Mouse (Mus musculus): Measurements from ENCODE around the gene Krt86. TPM values are rescaled to one million over a fixed set of nuclear protein-coding genes. Genes with fewer than 3 reads are reported as not detected.

Gene Krt86
- polyA plus RNA-seq, 1 experiment, result not detected

GRCm38 (mm10) chr15:101453093-101453736, 20.1 kb upstream of the Krt86 start:
- Histone ChIP-seq H3K27me3 (replicated peaks; ENCODE audit: control insufficient read depth, insufficient read depth, low read length) (no peaks in the 10 kb centered on the region), H3K4me3 (ENCODE audit: insufficient read depth, low read depth, low read length) (no peak overlapping the region), H3K27ac (ENCODE audit: insufficient read depth, low read depth, low read length) (no peak overlapping the region), H3K4me1 (ENCODE audit: control insufficient read depth, insufficient read depth, low read length) (no peaks in the 10 kb centered on the region), H3K36me3 (ENCODE audit: control insufficient read depth, insufficient read depth, low read length) (no peaks in the 10 kb centered on the region)
- TF ChIP-seq POLR2A (IDR thresholded peaks at IDR 0.05; ENCODE audit: low read depth, low read length), result no peak
- TF ChIP-seq CTCF (conservative IDR thresholded peaks at IDR 0.05; ENCODE audit: insufficient read depth, insufficient read length, low read depth, low read length), result peak; percentile 66
- peak; percentile 74 for DNase-seq
- WGBS, result 11% methylated on average over 13 of the region's 13 CpGs

- Histone ChIP-seq H3K36me3 (ENCODE audit: control insufficient read depth, insufficient read depth, low read length) (no peaks in the 10 kb centered on the region), H3K4me1 (ENCODE audit: control insufficient read depth, insufficient read depth, low read length) (no peaks in the 10 kb centered on the region), H3K27me3 (replicated peaks; ENCODE audit: control insufficient read depth, insufficient read depth, low read length) (no peaks in the 10 kb centered on the region), H3K4me3 (ENCODE audit: insufficient read depth, low read depth, low read length) (no peak overlapping the region), H3K27ac (ENCODE audit: insufficient read depth, low read depth, low read length) (no peak overlapping the region)
- DNase-seq, result no peak
- TF ChIP-seq CTCF (conservative IDR thresholded peaks at IDR 0.05; ENCODE audit: insufficient read depth, insufficient read length, low read depth, low read length), result no peak
- TF ChIP-seq POLR2A (IDR thresholded peaks at IDR 0.05; ENCODE audit: low read depth, low read length), result no peak
- 84% methylated on average over 8 of the region's 8 CpGs for WGBS
Measured at GRCm38 (mm10) chr15:101454774-101455173, 18.5 kb upstream of the Krt86 start.

GRCm38 (mm10) chr15:101455292-101455691, 18.0 kb upstream of the Krt86 start:
- Histone ChIP-seq H3K36me3 (ENCODE audit: control insufficient read depth, insufficient read depth, low read length) (no peaks in the 10 kb centered on the region), H3K27ac (ENCODE audit: insufficient read depth, low read depth, low read length) (no peak overlapping the region), H3K4me3 (ENCODE audit: insufficient read depth, low read depth, low read length) (no peak overlapping the region), H3K27me3 (replicated peaks; ENCODE audit: control insufficient read depth, insufficient read depth, low read length) (no peaks in the 10 kb centered on the region), H3K4me1 (ENCODE audit: control insufficient read depth, insufficient read depth, low read length) (no peaks in the 10 kb centered on the region)
- TF ChIP-seq POLR2A (IDR thresholded peaks at IDR 0.05; ENCODE audit: low read depth, low read length) (no peak), CTCF (conservative IDR thresholded peaks at IDR 0.05; ENCODE audit: insufficient read depth, insufficient read length, low read depth, low read length) (no peak)
- WGBS, result 58% methylated on average over 2 of the region's 2 CpGs
- DNase-seq, result peak; percentile 42

- 93% methylated on average over 6 of the region's 6 CpGs for WGBS
- no peaks in the 10 kb centered on the region for H3K27me3 ChIP-seq (replicated peaks; ENCODE audit: control insufficient read depth, insufficient read depth, low read length)
- no peak for TF ChIP-seq CTCF (conservative IDR thresholded peaks at IDR 0.05; ENCODE audit: insufficient read depth, insufficient read length, low read depth, low read length)
- no peak for TF ChIP-seq POLR2A (IDR thresholded peaks at IDR 0.05; ENCODE audit: low read depth, low read length)
- no peak for DNase-seq
- H3K4me1 ChIP-seq (ENCODE audit: control insufficient read depth, insufficient read depth, low read length), result no peaks in the 10 kb centered on the region
- no peak overlapping the region for H3K4me3 ChIP-seq (ENCODE audit: insufficient read depth, low read depth, low read length)
- H3K27ac ChIP-seq (ENCODE audit: insufficient read depth, low read depth, low read length), result no peak overlapping the region
- no peaks in the 10 kb centered on the region for H3K36me3 ChIP-seq (ENCODE audit: control insufficient read depth, insufficient read depth, low read length)
Measured at GRCm38 (mm10) chr15:101455891-101456290, 17.4 kb upstream of the Krt86 start.

GRCm38 (mm10) chr15:101458361-101458930, 14.8 kb upstream of the Krt86 start:
- Histone ChIP-seq H3K36me3 (ENCODE audit: control insufficient read depth, insufficient read depth, low read length) (no peaks in the 10 kb centered on the region), H3K4me1 (ENCODE audit: control insufficient read depth, insufficient read depth, low read length) (no peaks in the 10 kb centered on the region), H3K27ac (ENCODE audit: insufficient read depth, low read depth, low read length) (no peak overlapping the region), H3K27me3 (replicated peaks; ENCODE audit: control insufficient read depth, insufficient read depth, low read length) (no peaks in the 10 kb centered on the region), H3K4me3 (ENCODE audit: insufficient read depth, low read depth, low read length) (no peak overlapping the region)
- DNase-seq, result peak; percentile 47
- TF ChIP-seq CTCF (conservative IDR thresholded peaks at IDR 0.05; ENCODE audit: insufficient read depth, insufficient read length, low read depth, low read length), result no peak
- no peak for TF ChIP-seq POLR2A (IDR thresholded peaks at IDR 0.05; ENCODE audit: low read depth, low read length)
- 43% methylated on average over 16 of the region's 16 CpGs for WGBS

GRCm38 (mm10) chr15:101459283-101459682, 14.0 kb upstream of the Krt86 start:
- Histone ChIP-seq H3K27me3 (replicated peaks; ENCODE audit: control insufficient read depth, insufficient read depth, low read length) (no peaks in the 10 kb centered on the region), H3K4me1 (ENCODE audit: control insufficient read depth, insufficient read depth, low read length) (no peaks in the 10 kb centered on the region), H3K27ac (ENCODE audit: insufficient read depth, low read depth, low read length) (no peak overlapping the region), H3K36me3 (ENCODE audit: control insufficient read depth, insufficient read depth, low read length) (no peaks in the 10 kb centered on the region), H3K4me3 (ENCODE audit: insufficient read depth, low read depth, low read length) (no peak overlapping the region)
- WGBS, result 75% methylated on average over 14 of the region's 14 CpGs
- TF ChIP-seq CTCF (conservative IDR thresholded peaks at IDR 0.05; ENCODE audit: insufficient read depth, insufficient read length, low read depth, low read length) (no peak), POLR2A (IDR thresholded peaks at IDR 0.05; ENCODE audit: low read depth, low read length) (no peak)
- DNase-seq, result no peak

GRCm38 (mm10) chr15:101463651-101464050, 9.6 kb upstream of the Krt86 start, which contains the start of gene Krt81:
Gene Krt81, minus strand, starts transcription at chr15:101463751.
- Histone ChIP-seq H3K27ac (ENCODE audit: insufficient read depth, low read depth, low read length) (no peak within 1 kb of the TSS), H3K4me3 (ENCODE audit: insufficient read depth, low read depth, low read length) (no peak within 1 kb of the TSS), H3K27me3 (replicated peaks; ENCODE audit: control insufficient read depth, insufficient read depth, low read length) (no peaks in the 10 kb centered on the region), H3K4me1 (ENCODE audit: control insufficient read depth, insufficient read depth, low read length) (no peaks in the 10 kb centered on the region), H3K36me3 (ENCODE audit: control insufficient read depth, insufficient read depth, low read length) (no peaks in the 10 kb centered on the region)
- DNase-seq, result no peak
- TF ChIP-seq POLR2A (IDR thresholded peaks at IDR 0.05; ENCODE audit: low read depth, low read length), result no peak
- TF ChIP-seq CTCF (conservative IDR thresholded peaks at IDR 0.05; ENCODE audit: insufficient read depth, insufficient read length, low read depth, low read length), result no peak
- 83% methylated on average over 13 of the region's 13 CpGs for WGBS
